Mouse (Mus musculus) adrenal gland, postnatal 36 days (tissue): ENCODE data around the gene Ppm1j. TPM values are rescaled to one million over a fixed set of nuclear protein-coding genes. Genes with fewer than 3 reads are reported as not detected.
"Not testable (repeated sequence)": the region's sequence is repeated elsewhere in the genome, so short reads cannot be mapped to it uniquely, and the experiment has no call there.

Experiments used
- DNase-seq, 2 experiments: peaks; one replicate each; pipeline ENCODE4 v3.0.0; 2021; ENCODE audit warnings: mixed read lengths in 1 of 2
- long read RNA-seq, 2 experiments: library from polyadenylated mRNA; stranded (forward); transcript quantifications; one replicate each; pipeline ENCODE4 v2.0.0; 2021; ENCODE audit warnings: borderline sequencing depth in 2 of 2
- total RNA-seq, 2 experiments: library from RNA; stranded (reverse); gene quantifications; 2 replicates each; pipeline ENCODE4 v1.2.3; 2021

Gene Ppm1j
- 1 to 10 TPM; 4.6 to 6.6 TPM for total RNA-seq
- long read RNA-seq, experiment 1, partial matches to known transcripts, result 1 of 5 reads
- long read RNA-seq, experiment 1, other reads (novel, unspliced or antisense), result 4 of 5 reads
- long read RNA-seq, experiment 2, partial matches to known transcripts, result 0 of 2 reads
- long read RNA-seq, experiment 2, other reads (novel, unspliced or antisense), result 2 of 2 reads

DNA sequence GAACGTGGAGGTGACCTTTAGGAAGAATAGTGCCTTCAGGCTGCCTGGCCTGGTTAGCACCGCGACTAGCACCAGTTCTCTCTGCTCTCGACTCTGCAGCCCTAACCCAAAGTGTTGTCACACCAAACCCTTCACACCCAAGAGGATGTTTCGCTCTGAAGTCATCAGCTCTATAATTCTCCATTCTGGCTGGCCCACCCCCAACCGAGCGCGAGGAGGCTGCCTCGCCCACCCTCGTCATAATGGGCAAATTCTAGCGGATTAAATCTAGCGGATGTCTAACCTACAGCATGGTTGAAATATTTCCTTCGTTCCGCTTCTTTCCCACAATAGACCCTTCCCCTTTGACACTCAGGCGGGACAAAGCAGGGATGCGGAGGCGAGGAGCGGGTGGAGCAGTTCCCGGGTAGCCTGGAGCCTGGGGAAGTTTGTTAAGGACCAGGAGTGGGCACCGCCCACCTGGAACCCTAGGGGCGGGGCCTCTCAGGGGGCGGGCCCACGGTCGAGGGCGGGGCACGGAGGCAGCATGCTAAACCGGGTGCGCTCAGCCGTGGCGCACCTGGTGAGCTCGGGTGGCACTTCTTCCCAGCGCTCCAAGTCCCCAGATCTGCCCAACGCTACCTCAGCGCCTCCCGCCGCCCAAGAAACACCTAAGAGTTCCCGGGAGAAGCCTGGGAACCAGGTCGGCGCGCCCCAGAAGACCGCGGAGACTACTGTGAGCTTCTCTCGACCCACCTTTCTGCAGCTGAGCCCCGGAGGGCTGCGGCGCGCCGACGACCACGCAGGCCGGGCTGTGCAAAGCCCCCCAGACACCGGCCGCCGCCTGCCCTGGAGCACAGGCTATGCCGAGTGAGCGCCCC, at the start of gene Ppm1j:
Ppm1j (plus strand) TSS at position 496 of the 860 bp plus-strand sequence.
- DNase-seq, result peak; percentile 75 to 86

DNA sequence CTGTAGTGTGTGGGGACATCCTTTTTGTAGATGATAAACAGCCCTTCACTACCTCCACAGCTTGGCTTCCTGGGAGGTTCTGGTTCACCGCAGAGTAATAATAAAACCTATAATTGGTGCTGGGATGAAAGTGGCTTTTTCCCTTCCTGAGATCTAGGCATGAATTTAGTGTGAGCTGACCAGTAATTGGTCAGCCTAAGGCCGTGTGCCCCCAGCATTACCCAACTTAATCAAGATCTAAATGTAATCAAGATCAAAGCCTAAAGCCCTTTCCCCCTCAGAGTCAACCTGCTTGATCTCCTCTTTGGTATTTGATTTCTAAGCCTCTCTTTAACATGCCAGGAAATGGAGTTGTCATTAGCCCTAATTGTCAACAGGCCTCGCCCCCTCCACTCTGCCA, 47.9 kb upstream of the Ppm1j start:
- no peak for DNase-seq

DNA sequence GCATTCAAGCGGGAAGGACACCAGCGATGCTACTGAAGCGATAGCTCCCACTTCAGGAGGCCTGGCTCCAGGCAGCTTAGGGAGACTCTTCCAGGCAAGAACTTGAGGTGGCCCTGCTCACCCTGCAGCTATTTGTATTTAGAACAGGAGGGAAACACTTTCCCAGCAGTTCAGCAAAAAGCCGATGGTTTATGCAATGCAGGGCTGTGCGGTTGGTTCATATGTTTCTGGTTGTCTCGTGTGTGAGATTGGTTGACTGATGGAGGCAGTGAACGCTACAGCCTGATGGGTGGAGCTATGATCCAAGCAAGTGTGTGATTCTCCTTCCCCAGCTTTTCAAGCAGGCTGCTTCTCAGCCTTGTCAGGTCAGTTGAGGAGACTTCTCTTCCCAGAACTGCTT, 46.2 kb upstream of the Ppm1j start:
- no peak for DNase-seq

DNA sequence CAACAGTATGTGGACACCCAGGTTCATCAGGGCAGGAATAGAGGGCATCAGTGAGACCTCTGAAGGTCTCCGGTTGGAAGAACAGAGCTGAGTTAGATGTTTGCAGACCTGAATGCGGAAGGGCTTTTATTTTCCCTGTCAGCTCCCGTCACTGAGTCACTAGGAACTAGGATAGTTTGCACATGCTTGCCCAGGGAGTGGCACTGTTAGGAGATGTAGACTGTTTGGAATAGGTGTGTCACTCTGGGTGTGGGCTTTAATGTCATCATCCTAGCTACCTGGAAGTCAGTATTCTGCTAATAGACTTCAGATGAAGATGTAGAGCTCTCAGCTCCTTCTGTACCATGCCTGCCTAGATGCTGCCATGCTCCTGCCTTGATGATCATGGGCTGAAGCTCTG, 38.9 kb upstream of the Ppm1j start:
- DNase-seq, result no peak

DNA sequence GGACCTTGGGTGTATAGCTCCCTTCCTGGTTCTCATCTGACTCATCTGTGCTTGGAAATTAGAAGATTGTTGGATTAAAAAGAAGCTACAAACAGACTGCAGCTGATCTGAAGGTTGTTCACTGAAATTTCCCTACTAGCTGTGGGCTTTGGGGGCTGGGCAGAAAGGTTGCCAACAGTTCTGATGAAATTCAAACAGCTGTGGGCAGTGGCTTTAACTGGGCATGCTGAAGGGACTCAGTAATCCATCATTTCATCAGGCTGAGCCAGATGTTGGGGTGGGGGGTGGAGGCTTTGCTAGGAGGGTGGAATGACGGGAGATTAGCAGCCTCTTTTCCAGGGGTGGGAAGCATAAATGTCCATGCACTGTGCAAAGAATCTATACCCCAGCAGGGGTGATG, 37.7 kb upstream of the Ppm1j start:
- no peak for DNase-seq

DNA sequence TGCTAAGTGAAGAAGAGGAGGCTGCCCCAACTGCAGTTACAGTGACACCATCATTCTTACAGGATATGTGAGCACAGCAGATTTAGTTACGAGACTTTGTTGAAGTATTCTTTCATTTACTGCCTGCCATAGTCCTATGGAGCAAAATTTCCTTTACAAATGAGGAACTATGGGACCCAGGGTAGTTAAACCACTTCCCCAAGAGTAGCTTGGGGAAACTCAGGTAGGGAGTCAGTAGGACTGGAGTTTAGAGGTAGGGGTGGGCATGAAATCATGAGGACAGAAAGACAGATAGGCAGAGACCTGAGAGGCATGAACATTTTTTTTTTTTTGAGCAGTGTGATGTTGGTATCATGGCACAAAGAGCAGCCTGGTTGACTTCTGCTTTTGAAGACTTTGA, 37.0 kb upstream of the Ppm1j start:
- DNase-seq, result no peak

DNA sequence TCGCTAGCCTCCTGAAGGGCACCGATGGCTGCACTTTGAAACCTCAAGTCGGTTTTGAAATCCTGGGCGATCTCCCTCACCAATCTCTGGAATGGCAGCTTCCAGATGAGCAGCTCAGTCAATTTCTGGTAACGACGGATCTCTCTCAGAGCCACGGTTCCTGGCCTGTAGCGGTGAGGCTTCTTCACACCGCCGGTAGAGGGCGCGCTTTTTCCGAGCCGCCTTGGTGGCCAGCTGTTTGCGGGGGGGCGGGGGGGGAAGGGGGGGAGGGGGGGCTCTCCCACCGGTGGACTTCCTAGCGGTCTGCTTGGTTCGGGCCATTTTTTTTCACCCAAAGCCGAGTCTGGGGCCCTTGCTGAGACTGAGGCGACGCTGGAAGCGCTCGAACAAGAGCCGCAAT, 28.0 kb upstream of the Ppm1j start:
- peak; percentile 34 to 57 for DNase-seq

DNA sequence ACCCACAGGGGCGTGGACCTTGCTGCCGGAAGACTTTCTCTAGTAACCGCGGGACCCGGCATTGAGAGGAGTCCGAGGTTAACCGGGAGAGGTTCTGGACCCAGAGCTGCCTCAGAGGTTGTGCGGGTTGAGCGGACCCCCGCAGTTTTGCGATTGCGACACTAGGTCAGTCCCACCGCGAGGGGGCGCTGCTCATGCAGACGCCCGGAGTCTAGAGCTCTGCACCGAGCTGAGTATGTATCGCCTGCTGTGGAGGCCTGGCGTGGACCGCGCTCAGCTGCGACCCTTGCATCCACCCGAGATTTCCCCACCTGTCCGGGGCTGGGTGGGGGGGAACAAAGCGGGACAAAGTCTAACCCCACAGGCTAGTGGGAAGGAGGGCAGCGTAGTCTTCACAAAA, 22.4 kb upstream of the Ppm1j start:
- DNase-seq, result peak; percentile 66 to 81

DNA sequence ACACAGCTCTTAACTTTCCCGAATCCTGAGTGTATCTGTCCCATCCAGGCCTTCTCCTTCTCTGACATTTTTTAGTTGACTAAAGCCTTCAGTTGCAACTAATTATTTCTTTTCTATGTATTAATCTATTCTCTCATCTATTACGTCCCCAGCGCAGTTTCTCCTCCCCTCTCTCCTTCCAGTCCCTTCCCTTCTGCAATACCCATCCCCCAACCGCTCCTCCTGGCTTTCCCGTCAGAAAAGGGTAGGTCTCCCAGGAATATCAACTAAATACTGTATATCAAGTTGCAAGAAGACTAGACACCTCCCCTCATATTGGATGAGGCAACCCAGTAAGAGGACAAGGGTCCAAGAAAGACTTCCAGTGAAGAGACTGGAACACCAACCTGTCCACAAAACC, 22.0 kb upstream of the Ppm1j start:
- no peak for DNase-seq

DNA sequence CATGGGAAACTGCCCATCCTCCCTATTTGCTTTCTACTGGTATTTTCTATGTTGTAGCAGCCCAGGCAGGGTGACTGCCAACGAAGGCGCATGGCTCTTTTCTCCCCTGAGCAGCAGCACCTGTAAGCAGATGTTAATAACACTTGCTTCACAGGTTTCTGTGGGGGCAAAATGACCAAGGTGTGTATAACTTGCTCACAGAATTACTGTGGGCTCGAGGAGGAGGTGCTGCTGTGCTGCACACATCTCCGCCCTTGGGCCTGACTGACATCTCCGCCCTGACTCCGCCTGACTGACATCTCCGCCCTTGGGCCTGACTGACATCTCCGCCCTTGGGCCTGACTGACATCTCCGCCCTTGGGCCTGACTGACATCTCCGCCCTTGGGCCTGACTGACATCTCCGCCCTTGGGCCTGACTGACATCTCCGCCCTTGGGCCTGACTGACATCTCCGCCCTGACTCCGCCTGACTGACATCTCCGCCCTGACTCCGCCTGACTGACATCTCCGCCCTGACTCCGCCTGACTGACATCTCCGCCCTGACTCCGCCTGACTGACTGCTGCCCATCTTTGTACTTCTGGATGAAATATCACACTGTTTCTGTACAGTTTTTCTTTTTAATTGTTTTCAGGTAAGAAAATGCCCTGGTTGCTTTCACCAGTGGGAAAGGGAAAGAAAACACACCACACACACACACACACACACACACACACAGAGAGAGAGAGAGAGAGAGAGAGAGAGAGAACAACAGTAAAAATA, 18.6 kb upstream of the Ppm1j start:
- DNase-seq, result not testable (repeated sequence)

DNA sequence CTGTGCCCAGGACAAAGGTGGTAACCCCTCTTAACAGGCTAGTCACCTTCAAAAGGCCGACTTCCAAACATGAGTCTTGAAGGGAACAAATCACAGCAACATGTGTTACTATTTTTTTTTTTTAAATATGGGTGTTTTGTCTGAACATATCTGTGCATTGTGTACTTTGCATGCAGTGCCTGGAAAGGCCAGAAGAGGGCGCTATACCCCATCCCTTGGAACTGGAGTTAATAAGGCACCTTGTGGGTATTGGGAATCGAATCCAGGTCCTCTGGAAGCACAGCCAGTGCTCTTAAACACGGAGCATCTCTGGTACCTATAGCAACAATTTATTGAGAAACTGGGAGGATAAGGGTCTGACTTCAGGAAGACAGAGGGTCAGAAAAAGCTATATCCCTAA, 15.8 kb upstream of the Ppm1j start:
- peak in 1 of 2 experiments; percentile 19 for DNase-seq

DNA sequence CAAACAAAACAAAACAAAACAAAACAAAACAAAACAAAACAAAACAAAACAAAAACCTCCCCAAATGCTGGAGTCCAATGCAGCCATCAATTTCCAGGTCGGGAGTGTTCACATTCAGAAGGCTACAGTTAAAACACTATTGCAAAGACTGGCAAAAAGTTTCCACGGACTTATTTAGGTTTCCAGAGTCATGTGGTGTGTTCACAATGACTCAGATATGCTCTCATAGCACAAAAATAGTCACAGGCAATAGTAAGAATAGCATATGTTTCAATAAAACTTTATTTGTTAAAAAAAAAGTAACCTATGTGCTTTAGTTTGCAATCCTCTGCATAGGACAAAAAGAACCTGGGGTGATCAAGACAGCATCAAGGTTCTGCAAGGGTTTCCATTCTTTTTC, 13.7 kb upstream of the Ppm1j start:
- DNase-seq, result no peak

DNA sequence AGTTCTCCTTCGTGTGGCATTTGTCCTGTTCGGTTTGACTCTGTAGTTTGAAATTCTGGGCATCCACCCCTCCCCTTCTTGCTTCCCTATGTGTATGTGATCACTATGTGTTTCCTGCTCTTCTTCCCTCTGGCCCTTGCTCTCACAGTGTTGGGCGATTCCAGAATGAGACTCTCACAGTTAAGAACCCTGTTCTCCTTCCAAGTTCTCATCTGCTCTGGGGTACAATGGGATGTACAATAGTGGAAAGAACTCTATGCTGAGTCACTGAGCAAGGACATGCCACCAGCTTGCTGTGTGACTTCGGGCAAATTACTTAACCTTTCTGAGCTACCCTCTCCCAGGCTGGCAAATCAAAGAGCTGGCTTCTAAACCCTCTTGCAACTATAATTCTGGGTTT, 13.1 kb upstream of the Ppm1j start:
- DNase-seq, result no peak

DNA sequence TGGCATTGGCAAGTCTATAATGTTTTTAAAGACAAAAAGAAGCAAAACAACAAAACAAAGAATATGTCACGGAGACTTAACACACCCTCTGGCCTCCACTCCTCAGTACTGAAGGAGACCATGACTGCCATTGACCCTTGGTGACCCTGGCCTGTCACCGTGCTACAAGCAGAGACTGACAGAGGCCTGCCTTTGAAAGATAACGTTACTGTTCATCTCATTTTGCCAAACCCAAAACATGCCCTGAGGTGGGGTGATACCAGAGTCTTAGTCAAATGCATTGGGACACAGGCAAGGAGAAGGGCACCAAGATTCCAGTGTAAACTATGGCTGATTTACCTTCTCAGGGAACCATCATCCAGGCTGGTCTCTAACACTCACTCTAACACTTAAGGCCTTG, 11.7 kb upstream of the Ppm1j start:
- no peak for DNase-seq

DNA sequence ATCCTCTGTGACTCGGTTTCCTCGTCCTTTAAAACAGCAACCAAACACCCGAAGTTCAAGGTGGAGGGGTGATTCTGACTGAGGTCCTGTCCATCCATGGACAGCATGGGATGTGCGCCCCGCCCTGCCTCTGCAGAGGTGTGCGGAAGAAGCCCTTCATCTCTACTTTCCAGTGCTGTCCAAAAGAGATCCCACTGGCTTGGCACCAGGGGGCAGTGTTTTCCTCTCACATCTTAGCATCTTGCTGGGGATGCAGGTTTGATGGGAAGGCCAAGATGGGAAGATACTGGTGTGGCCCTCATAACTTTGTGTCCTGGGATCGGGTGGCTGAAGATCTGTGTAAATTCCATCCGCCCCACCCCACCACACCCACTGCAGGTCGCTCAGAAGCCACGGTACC, 10.8 kb upstream of the Ppm1j start:
- peak; percentile 54 to 76 for DNase-seq

DNA sequence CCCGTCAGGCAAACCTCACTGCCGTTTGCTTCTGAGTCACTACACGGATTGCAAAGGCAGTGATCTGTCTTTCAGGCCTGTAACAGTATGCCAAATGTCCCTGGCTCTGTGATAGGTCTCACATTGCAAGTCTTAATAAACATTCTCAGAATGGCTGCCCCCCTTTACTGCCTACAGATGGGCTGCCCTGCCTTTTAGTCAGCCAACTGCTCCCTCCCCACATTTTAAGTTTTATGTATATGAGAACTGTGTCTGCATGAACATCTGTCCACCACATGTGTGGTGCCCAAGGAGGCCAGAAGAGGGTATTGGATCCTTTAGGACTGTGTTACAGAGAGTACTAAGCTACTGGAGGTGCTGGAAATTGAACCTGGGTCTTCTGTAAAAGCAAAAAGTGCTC, 9.9 kb upstream of the Ppm1j start:
- no peak for DNase-seq

DNA sequence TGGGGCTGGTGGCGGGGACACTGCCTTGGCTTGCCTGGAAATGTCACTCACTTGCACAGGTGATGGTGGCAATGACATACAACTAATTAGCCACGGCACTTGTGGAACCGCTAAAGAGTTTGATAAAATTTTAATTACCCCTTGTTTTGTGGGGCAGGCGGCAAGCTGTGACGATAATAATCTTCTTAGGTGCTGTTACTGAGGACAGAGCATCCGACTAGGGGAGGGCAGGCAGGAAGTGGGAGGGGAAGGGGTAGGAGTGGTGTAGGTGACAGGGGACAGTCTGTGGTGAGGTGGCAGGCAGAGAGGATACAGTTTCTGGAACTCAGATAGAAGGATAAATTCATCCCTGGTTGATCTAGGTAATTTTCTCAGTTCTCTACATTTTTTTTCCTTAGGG, 9.4 kb upstream of the Ppm1j start:
- no peak for DNase-seq

DNA sequence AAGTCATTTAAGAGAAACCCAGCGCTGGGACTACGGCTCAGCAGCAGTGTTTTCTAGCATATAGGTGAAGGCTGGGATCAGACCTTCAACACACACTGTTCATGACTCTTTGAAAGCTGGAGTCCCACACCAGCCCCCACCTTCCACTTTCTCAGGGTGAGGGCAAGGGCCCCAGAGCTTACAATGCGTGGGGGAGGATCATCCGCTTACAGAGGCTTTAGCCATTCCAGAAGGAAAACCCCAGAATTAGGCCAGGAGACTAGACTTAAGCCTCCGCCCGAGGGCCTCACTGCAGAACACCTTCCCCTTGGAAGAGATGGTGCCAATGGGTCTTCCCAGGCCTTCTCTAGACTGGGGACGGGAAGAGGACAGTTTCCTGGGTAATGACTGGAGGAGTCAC, 7.6 kb upstream of the Ppm1j start:
- DNase-seq, result no peak

DNA sequence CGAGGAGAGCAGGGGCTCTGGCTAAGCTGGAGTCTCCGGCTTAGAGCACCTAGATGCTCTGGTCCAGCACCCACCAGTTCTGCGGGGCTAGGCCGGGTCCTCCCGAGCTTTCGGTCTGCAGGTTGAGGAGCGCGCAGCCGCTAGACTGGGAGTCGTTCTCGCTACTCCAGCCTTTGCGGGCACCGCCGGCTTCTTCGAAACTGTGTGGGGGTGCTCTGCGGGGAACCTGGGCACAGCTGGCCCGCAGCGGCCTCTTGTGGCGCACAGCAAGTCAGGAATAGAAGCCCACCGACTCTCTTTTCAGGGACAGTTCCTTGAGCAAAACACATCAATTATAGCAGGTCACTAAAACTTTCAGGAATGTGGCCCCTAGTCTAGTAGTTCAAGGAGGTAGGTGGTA, 3.5 kb upstream of the Ppm1j start:
- DNase-seq, result peak in 1 of 2 experiments; percentile 35

DNA sequence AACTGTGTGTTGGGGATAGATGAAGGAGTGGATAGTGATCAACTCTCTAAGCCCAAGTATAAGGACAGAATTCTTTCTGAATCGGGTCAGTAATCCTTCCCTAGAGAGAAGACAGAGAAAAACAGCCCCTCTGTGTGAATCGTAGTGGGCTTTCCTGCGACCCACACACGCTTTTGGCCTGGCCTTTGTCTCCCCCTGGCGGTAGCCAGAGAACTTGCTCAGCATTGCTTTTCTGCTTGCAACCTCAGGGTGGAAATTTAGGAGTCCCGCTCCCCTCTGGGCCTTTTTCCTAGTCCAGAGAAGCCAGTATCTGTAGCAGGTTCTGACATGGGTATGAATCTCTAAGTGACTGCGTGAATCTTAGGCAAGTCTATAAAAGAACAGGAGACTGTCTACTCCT, 907 bp upstream of the Ppm1j start:
- peak; percentile 65 to 76 for DNase-seq

DNA sequence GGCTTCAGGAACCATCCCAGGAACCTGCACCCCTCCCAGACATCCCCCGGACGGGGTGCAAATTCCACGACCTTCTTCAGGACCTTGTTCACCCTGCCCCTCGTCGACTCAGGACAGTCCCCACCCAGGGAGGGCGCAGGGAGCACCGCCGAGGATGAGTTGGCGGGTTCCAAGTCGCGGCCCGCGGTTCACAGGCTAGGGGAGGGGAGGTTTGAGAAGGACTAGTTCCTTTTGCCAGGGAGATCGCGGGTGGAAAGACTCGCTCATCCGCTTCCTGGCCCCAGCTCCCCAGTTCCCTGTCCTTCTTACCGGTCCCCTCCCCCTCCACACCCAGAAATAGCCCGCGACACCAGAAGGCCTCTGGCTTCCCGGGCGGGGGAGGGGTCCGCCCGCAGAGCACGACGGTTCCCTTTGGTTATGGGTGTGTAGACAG, 631 bp downstream of the Ppm1j start, which contains the start of gene Fam19a3:
Fam19a3 (minus strand) TSS at position 370 of the 433 bp plus-strand sequence.
- peak in 1 of 2 experiments; percentile 60 for DNase-seq

DNA sequence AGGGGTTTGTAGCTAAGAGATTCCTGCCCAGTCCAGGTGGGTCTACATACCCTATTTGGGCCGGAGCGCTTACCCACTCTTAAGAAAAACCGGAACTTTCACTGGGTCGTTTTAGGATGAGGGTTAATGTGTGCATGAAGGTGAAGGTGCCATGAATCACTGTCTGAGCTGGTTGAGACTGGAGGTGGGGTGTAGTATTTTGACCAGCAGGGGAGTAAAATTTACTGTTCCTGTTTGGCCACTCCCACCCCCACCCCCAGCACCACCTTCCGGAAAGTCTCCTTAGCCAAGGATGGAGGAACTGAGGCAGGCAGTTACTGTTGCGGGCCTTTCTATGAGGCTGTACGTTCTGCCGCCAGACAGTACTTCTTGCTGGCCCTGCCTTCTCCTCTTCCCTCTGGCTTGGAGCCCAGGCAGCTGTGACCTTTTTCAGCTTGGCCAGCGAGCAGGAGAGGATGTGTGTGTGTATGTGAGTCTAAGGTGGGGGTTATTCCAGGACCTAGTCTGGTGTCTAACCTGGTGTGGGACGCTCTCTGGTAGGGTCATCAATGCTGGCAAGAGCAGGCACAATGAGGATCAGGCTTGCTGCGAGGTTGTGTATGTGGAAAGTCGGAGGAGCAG, 1.3 kb downstream of the Ppm1j start:
- DNase-seq, result peak; percentile 85 to 87
